Mouse (Mus musculus): ENCODE results near the gene Brd4.

Gene Brd4

DNA sequence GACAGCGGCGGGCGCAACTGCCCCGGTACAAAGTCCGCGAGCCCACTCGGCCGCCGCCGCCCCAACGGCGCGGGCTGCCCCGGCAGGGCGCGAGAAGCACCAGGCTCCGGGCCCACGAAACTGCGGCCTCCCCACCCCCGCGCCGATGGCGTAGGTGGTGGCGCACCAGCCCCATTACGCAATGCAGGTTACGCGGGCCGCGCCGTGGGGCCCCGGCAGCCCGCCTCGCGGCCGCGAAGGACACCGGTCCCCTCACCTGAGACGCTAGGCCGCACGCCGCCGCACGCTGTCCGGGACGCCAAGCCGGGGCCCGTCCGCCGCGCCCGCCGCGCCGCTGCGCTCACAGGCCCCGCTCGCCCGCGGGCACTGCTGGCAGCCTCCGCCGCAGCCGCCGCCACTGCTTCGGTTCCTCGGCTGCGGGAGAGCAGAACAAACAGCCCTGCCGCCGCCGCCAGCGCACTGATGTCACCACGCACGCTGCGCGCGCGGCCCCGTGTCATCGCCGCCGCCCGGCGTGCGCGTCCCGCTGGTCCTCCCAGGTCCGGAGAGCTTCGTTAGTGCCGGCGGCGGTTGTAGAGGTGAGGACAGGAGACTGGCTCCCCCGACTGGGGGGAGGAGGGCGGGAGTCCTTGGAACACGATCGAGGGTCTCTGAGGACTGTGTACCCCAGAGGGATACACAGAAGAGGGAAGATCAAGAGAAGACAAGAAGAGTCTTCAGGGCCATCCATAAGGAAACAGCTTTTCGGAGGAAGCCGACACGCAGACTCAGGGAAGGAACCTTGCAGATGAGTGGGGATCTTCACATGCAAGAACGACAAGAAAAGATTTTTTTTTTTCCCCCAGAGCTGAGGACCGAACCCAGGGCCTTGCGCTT lies at the start of gene Brd4:
TSS of gene Brd4 (minus strand) at position 461 of the 876 bp plus-strand sequence.
- peak; percentile 95 for DNase-seq (ENCODE audit: low read depth, low spot score)

DNA sequence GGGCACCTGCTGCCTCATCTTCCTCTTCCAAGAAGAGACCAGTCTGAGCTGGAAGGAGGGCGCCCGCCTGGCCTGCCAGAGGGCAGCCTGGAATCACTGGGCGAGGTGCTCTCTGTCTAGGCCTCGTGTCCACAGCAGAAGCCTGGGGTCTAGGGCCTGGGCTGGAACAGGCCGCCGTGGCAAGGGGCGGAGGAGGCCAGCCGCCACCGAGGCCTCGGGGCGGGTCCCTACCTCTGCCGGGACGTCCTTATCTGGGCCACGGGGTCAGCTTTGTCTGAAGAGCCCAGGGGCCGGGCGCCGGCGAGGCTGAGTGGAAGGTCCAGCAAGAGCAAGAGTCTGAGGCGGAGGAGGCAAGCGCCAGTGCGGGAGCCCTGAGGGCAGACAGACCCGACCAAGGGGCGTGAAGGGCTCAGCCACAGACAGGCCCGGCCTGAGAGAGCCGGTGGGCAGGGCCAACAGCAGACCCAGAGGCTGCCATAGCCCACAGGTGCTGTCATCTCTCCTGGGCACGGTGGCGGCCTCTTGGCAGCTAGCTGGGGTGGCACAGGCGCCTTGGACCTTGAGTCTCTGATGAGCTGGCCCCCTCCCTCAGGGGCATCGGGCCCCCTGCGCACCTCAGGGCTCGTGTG lies 49.3 kb upstream of the Brd4 start:
- no peak for DNase-seq (ENCODE audit: low read depth, low spot score)

- no peak for DNase-seq (ENCODE audit: low read depth, low spot score)
These were observed 43.0 kb upstream of the Brd4 start for GRCm38 (mm10) chr17:32327501-32327900.

GRCm38 (mm10) chr17:32322809-32323208 lies 38.3 kb upstream of the Brd4 start:
- no peak for DNase-seq (ENCODE audit: low read depth, low spot score)

GRCm38 (mm10) chr17:32321836-32322235 lies 37.3 kb upstream of the Brd4 start:
- peak; percentile 14 for DNase-seq (ENCODE audit: low read depth, low spot score)

DNA sequence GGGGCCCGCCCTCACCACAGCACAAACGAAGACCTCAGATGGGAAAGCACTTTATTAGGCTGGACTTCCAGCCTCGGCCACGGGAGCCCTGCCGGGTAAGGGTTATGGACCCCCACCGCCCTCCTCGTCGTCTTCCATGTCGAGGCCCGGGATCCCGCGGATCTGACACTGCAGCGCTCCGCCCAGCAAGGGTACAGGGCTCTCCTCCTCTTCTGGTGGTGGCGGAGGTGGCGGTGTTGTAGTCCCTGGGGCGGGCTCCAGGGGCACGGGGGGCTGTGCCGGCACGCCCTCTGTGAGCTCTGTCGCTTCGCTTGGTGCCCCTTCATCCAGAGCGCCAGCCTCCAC lies 36.8 kb upstream of the Brd4 start:
- no peak for DNase-seq (ENCODE audit: low read depth, low spot score)

DNA sequence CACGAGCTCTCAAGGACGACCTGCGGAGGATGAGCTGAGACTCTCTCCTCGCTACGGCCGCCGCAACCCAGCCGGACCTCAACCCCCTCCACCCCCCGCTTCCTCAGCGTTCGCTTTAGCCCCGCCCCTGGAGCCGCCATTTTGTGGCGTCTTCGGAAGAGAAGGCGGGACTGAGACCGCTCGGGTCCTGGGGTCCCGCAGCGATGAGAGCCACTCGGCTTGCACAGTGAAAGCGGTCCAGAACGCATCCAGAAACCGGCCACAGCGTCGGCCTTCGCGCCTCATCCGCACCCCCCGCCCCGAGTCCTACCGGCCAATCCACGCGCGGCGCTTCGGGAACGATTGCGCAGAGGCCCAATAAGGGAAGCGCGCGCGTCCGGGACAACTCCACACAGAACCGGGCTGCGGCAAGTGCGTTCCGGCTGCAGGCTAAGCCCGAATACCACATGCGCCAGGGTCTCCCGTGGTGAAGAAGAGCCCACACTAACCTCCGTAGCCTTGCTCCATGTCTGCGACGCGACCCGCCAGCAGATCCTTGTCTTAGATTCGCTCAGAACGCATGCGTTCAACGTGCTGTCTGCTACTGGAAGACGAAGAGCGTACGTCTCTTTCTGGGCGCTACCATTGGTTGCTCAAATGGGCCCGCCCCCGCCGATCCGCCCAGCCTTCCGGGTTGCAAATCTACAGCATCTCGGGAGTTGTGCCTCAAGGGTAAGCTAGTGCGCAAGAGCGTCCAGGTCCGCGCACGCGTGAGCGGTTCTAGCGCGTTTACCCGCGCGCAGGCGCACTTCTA lies 36.3 kb upstream of the Brd4 start, which contains the start of gene Akap8:
TSS of gene Akap8 (minus strand) at position 642 of the 793 bp plus-strand sequence.
- peak; percentile 100 for DNase-seq (ENCODE audit: low read depth, low spot score)

- peak; percentile 31 for DNase-seq (ENCODE audit: low read depth, low spot score)
These were observed 35.4 kb upstream of the Brd4 start for GRCm38 (mm10) chr17:32319950-32320349.

DNA sequence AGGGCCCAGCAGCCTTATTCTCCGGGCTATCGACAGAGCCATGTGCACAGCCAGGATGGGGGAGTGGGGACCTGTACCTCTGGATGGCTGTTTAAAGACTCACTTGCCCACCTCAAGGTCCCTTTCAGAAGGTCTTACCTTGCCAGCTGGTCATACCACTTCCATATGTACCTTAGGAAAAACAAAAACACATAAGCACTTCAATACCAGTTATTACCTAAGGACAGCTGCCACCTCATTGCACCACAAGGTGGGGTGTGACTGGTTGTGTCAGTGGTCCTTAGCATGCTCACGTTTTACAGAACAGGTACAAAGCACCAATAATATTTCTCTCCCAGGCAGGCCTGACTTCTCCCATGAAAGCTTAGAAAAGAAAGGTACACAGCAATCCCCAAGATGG lies 33.2 kb upstream of the Brd4 start:
- DNase-seq (ENCODE audit: low read depth, low spot score) = no peak

- no peak for DNase-seq (ENCODE audit: low read depth, low spot score)
These were observed 32.5 kb upstream of the Brd4 start for GRCm38 (mm10) chr17:32317032-32317431.

- DNase-seq (ENCODE audit: low read depth, low spot score) = no peak
These were observed 31.0 kb upstream of the Brd4 start for GRCm38 (mm10) chr17:32315560-32315959.

DNA sequence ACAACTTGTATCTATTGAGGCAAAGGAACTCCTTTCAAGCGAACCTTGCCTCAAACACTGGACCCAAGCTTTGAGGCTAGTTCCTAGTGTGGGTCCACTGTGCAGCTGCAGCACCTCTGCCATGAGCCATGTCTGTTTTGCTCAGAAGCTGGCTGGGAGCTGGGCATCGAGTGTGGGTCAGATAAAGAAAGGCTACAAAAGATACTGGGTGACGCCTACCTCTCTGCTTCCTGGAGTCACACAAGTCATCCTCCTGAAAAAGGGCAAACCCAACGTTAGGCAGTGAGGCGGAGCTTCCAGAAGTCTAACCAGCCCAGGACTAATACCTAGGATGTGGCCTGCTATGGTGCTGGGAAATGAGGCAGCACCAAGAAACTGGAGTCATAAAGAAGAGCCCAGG lies 29.4 kb upstream of the Brd4 start:
- no peak for DNase-seq (ENCODE audit: low read depth, low spot score)

DNA sequence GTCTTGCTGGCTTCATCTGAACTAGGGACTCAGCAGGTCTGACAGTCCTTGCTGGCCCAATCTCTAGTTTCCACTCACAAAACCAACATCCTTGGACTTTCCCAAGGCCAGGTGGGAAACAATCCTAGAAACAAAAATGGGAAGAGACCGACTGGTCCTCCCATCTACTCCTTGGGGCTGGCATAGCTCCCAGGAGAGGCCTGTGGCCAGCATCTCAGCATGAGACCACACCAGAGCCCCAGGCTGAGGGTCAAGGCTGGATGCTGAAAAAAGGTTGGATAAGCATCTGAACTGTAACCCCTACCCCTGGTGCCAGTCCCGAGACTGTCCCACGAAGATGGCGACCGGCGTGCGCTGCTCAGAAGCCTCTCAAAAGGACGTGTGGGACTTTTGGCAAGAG lies 28.3 kb upstream of the Brd4 start:
- peak; percentile 18 for DNase-seq (ENCODE audit: low read depth, low spot score)

- no peak for DNase-seq (ENCODE audit: low read depth, low spot score)
These were observed 23.4 kb upstream of the Brd4 start for GRCm38 (mm10) chr17:32307963-32308362.

DNA sequence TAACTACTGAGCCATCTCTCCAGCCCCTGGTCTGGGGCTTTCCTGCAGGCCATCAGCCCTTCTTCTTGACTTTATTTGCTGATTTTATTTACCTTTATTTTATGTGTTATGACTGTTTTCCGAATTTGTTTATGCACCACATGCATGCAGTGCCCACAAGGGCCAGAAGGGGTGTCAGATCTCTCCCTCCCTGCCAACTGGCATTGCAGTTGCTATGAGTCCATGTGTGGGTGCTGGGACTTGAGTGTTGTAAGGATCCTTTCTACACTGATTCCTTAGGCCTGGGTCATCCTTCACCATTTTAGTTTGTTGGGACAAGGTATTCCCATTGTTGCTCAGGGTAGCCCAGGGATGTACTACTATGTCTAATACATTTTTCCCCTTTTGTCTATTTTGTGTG lies 13.6 kb upstream of the Brd4 start:
- no peak for DNase-seq (ENCODE audit: low read depth, low spot score)

GRCm38 (mm10) chr17:32295901-32296300 lies 11.4 kb upstream of the Brd4 start:
- no peak for DNase-seq (ENCODE audit: low read depth, low spot score)

GRCm38 (mm10) chr17:32295160-32295559 lies 10.6 kb upstream of the Brd4 start:
- no peak for DNase-seq (ENCODE audit: low read depth, low spot score)

DNA sequence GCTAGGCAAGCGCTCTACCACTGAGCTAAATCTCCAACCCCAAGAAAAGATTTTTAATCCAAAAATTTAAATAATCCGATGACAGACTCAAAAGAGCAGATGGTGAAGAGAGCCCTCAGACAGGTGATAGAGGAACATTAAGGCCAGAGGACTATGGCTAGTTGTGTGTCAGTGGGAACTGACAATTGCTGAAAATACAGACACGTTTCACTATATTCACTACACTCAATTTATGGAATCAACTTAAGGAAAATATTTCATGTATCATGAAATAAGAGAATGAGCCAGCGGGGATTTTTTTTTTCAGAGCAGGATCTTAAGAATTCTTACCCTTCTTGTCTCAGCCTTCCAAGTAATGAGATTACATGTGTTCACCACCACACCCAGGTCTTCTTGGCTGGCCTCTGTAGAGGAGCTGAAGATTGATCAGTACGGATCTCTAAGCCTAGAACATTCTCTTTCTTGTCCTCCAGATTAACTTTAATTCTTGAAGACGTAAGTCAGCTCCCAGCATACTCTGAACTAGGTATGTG lies 682 bp upstream of the Brd4 start:
- DNase-seq (ENCODE audit: low read depth, low spot score) = no peak

- DNase-seq (ENCODE audit: low read depth, low spot score) = peak; percentile 74
These were observed 726 bp downstream of the Brd4 start for GRCm38 (mm10) chr17:32283771-32284221.

- DNase-seq (ENCODE audit: low read depth, low spot score) = peak; percentile 42
These were observed 1.2 kb downstream of the Brd4 start for GRCm38 (mm10) chr17:32283341-32283740.

DNA sequence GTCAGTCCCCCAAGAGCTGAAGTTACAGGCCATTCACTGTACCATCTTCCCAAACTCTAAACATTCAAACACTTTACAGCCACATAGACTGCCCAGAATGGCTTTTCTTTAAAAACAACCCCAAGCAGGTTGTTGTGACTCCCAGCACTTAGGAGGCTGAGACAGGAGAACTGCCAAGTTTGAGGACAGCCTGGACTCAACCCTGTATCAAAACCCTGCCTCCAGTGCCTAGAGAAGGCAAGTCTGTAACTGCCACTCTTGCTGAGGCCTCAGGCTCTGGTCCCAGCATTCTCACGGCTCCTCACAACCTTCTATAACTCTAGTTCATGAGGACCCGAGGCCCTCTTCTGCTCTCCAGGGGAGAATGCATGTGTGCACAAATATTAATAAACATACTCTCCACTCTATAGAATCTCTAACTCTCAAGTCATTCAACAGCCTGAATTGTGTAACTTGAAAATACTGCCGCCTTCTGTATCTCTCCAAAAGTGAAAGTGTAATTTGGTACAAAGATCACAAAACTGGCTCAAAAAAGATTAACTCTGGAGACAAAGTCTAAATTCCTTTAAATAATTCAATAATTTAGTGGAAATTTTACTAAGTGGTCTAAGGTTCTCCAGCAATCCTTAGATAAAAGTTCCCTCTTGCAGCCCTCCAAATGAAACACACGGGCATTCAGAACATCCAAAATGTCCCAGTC lies 2.8 kb downstream of the Brd4 start:
- no peak for DNase-seq (ENCODE audit: low read depth, low spot score)

Measured in brain, adult 2 months (tissue).